Mouse (Mus musculus) frontal cortex, adult (tissue): ENCODE data around the gene Gm28510.
"Not testable (repeated sequence)": the region's sequence is repeated elsewhere in the genome, so short reads cannot be mapped to it uniquely, and the experiment has no call there.

Experiments
- ATAC-seq: cut with Nextera tagmentation; 2 replicates; pipeline ENCODE4 v1.9.2; 2017; ENCODE audit warnings: mild to moderate bottlenecking, moderate library complexity, mixed read lengths; ENCODE audit not compliant: low TSS enrichment

Gm28510 gene

DNA sequence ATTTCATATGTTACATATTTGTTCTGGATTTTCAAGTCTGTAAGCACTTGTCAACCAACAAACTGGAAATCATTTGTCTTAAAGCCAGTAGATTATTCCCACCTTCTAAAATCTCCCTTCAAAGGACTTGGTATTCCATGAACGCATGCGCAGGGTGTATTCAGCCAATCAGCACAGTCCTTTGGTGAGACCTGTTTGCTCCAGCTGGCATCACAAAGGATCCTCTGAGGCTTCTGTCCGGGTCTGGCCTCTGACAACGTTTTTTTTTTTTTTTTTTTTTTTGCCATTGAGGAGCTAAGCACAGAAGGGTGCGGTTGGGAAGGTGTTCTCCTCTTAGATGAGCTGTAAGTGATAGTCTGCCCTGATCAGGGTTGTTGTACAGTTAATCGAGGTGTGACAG lies at the start of gene Gm28510:
TSS of gene Gm28510 (plus strand) at position 301 of the 400 bp plus-strand sequence.
- ATAC-seq, result not testable (repeated sequence)
